Mouse (Mus musculus): ENCODE measurements around the gene Akap13. TPM values are rescaled to one million over a fixed set of nuclear protein-coding genes. Genes with fewer than 3 reads are reported as not detected.

Akap13 gene
- polyA plus RNA-seq, 1 experiment from 2014 or later = 48.5 TPM

GRCm38 (mm10) chr7:75694777-75695176 is 239.4 kb downstream of the Akap13 start:
- Histone ChIP-seq H3K27ac (no peak overlapping the region), H3K4me2 (replicated peaks) (no peak overlapping the region), H3K9me3 (no peaks in the 10 kb centered on the region), H3K9ac (no peak overlapping the region), H3K27me3 (no peaks in the 10 kb centered on the region), H3K4me3 (no peak overlapping the region), H3K36me3 (0 out of 2 replicates have a peak, but pooled peaks cover 5% of the 10 kb centered on the region), H3K4me1 (no peaks in the 10 kb centered on the region)
- 77% methylated on average over 5 of the region's 5 CpGs for WGBS
- ATAC-seq (ENCODE audit: insufficient number of reproducible peaks, insufficient read depth, low FRiP score, low TSS enrichment) = no peak

- no peak overlapping the region for H3K27ac ChIP-seq
- 91% methylated on average over 5 of the region's 5 CpGs for WGBS
- no peak for ATAC-seq (ENCODE audit: insufficient number of reproducible peaks, insufficient read depth, low FRiP score, low TSS enrichment)
Observed at GRCm38 (mm10) chr7:75699836-75700235, 244.5 kb downstream of the Akap13 start.

GRCm38 (mm10) chr7:75700771-75701345 is 245.5 kb downstream of the Akap13 start:
- Histone ChIP-seq H3K4me1 (0 out of 2 replicates have a peak, but pooled peaks cover 4% of the 10 kb centered on the region), H3K27ac (no peak overlapping the region), H3K9me3 (no peaks in the 10 kb centered on the region), H3K36me3 (peaks cover 21% of the 10 kb centered on the region), H3K4me2 (replicated peaks) (no peak overlapping the region), H3K27me3 (no peaks in the 10 kb centered on the region), H3K4me3 (no peak overlapping the region), H3K9ac (no peak overlapping the region)
- ATAC-seq (ENCODE audit: insufficient number of reproducible peaks, insufficient read depth, low FRiP score, low TSS enrichment) = no peak
- WGBS = 92% methylated on average over 10 of the region's 10 CpGs

More at GRCm38 (mm10) chr7:75699836-75700235, 244.5 kb downstream of the Akap13 start:
- no peak overlapping the region for H3K4me3 ChIP-seq
- H3K36me3 ChIP-seq = peaks cover 18% of the 10 kb centered on the region
- H3K4me2 ChIP-seq (replicated peaks) = no peak overlapping the region
- H3K27me3 ChIP-seq = no peaks in the 10 kb centered on the region
- 0 out of 2 replicates have a peak, but pooled peaks cover 4% of the 10 kb centered on the region for H3K4me1 ChIP-seq
- H3K9ac ChIP-seq = no peak overlapping the region
- no peaks in the 10 kb centered on the region for H3K9me3 ChIP-seq

- ATAC-seq (ENCODE audit: insufficient number of reproducible peaks, insufficient read depth, low FRiP score, low TSS enrichment) = no peak
- peaks cover 27% of the 10 kb centered on the region for H3K36me3 ChIP-seq
- 78% methylated on average over 7 of the region's 7 CpGs for WGBS
Observed at GRCm38 (mm10) chr7:75701761-75702160, 246.4 kb downstream of the Akap13 start.

GRCm38 (mm10) chr7:75702368-75702767 is 247.0 kb downstream of the Akap13 start:
- Histone ChIP-seq H3K36me3 (peaks cover 26% of the 10 kb centered on the region), H3K27ac (no peak overlapping the region), H3K4me3 (no peak overlapping the region), H3K9me3 (no peaks in the 10 kb centered on the region), H3K9ac (no peak overlapping the region), H3K4me1 (0 out of 2 replicates have a peak, but pooled peaks cover 4% of the 10 kb centered on the region), H3K27me3 (no peaks in the 10 kb centered on the region), H3K4me2 (replicated peaks) (no peak overlapping the region)
- WGBS = 92% methylated on average over 3 of the region's 3 CpGs
- no peak for ATAC-seq (ENCODE audit: insufficient number of reproducible peaks, insufficient read depth, low FRiP score, low TSS enrichment)

More at GRCm38 (mm10) chr7:75701761-75702160, 246.4 kb downstream of the Akap13 start:
- no peak overlapping the region for H3K9ac ChIP-seq
- H3K9me3 ChIP-seq = no peaks in the 10 kb centered on the region
- no peaks in the 10 kb centered on the region for H3K27me3 ChIP-seq
- no peak overlapping the region for H3K4me2 ChIP-seq (replicated peaks)
- H3K4me3 ChIP-seq = no peak overlapping the region
- H3K4me1 ChIP-seq = 0 out of 2 replicates have a peak, but pooled peaks cover 4% of the 10 kb centered on the region
- H3K27ac ChIP-seq = no peak overlapping the region

- Histone ChIP-seq H3K36me3 (peaks cover 25% of the 10 kb centered on the region), H3K4me3 (no peak overlapping the region), H3K9ac (no peak overlapping the region), H3K27ac (no peak overlapping the region), H3K4me2 (replicated peaks) (no peak overlapping the region), H3K4me1 (0 out of 2 replicates have a peak, but pooled peaks cover 4% of the 10 kb centered on the region), H3K27me3 (no peaks in the 10 kb centered on the region), H3K9me3 (no peaks in the 10 kb centered on the region)
- WGBS = 85% methylated on average over 3 of the region's 3 CpGs
- no peak for ATAC-seq (ENCODE audit: insufficient number of reproducible peaks, insufficient read depth, low FRiP score, low TSS enrichment)
Observed at GRCm38 (mm10) chr7:75702966-75703645, 247.8 kb downstream of the Akap13 start.

- H3K4me2 ChIP-seq (replicated peaks) = no peak overlapping the region
- H3K4me1 ChIP-seq = 0 out of 2 replicates have a peak, but pooled peaks cover 4% of the 10 kb centered on the region
- H3K27me3 ChIP-seq = no peaks in the 10 kb centered on the region
- 86% methylated on average over 6 of the region's 6 CpGs for WGBS
- peaks cover 35% of the 10 kb centered on the region for H3K36me3 ChIP-seq
- no peaks in the 10 kb centered on the region for H3K9me3 ChIP-seq
- no peak overlapping the region for H3K4me3 ChIP-seq
- no peak overlapping the region for H3K9ac ChIP-seq
- no peak overlapping the region for H3K27ac ChIP-seq
- no peak for ATAC-seq (ENCODE audit: insufficient number of reproducible peaks, insufficient read depth, low FRiP score, low TSS enrichment)
Observed at GRCm38 (mm10) chr7:75704862-75705261, 249.5 kb downstream of the Akap13 start.

- 91% methylated on average over 4 of the region's 4 CpGs for WGBS
- peaks cover 25% of the 10 kb centered on the region for H3K36me3 ChIP-seq
Observed at GRCm38 (mm10) chr7:75709936-75710335, 254.6 kb downstream of the Akap13 start.

GRCm38 (mm10) chr7:75710920-75711319 is 255.6 kb downstream of the Akap13 start:
- Histone ChIP-seq H3K9me3 (no peaks in the 10 kb centered on the region), H3K36me3 (peaks cover 23% of the 10 kb centered on the region), H3K9ac (no peak overlapping the region), H3K4me3 (no peak overlapping the region), H3K27me3 (no peaks in the 10 kb centered on the region), H3K4me2 (replicated peaks) (no peak overlapping the region), H3K27ac (no peak overlapping the region), H3K4me1 (no peaks in the 10 kb centered on the region)
- ATAC-seq (ENCODE audit: insufficient number of reproducible peaks, insufficient read depth, low FRiP score, low TSS enrichment) = no peak
- 90% methylated on average over 6 of the region's 6 CpGs for WGBS

More at GRCm38 (mm10) chr7:75709936-75710335, 254.6 kb downstream of the Akap13 start:
- no peak for ATAC-seq (ENCODE audit: insufficient number of reproducible peaks, insufficient read depth, low FRiP score, low TSS enrichment)
- H3K27me3 ChIP-seq = no peaks in the 10 kb centered on the region
- no peaks in the 10 kb centered on the region for H3K4me1 ChIP-seq
- H3K4me3 ChIP-seq = no peak overlapping the region
- H3K9ac ChIP-seq = no peak overlapping the region
- H3K27ac ChIP-seq = no peak overlapping the region
- H3K9me3 ChIP-seq = no peaks in the 10 kb centered on the region
- no peak overlapping the region for H3K4me2 ChIP-seq (replicated peaks)

- H3K9ac ChIP-seq = no peak overlapping the region
- H3K9me3 ChIP-seq = no peaks in the 10 kb centered on the region
- H3K27me3 ChIP-seq = no peaks in the 10 kb centered on the region
- ATAC-seq (ENCODE audit: insufficient number of reproducible peaks, insufficient read depth, low FRiP score, low TSS enrichment) = no peak
- H3K4me3 ChIP-seq = no peak overlapping the region
- peaks cover 17% of the 10 kb centered on the region; the same call in 1 of the 2 replicates for H3K36me3 ChIP-seq
- H3K27ac ChIP-seq = no peak overlapping the region
- H3K4me2 ChIP-seq (replicated peaks) = no peak overlapping the region
- 91% methylated on average over 2 of the region's 2 CpGs for WGBS
- no peaks in the 10 kb centered on the region for H3K4me1 ChIP-seq
Observed at GRCm38 (mm10) chr7:75711436-75711835, 256.1 kb downstream of the Akap13 start.

- ATAC-seq (ENCODE audit: insufficient number of reproducible peaks, insufficient read depth, low FRiP score, low TSS enrichment) = no peak
- Histone ChIP-seq H3K4me2 (replicated peaks) (no peak overlapping the region), H3K4me1 (no peaks in the 10 kb centered on the region), H3K27me3 (no peaks in the 10 kb centered on the region), H3K9ac (no peak overlapping the region), H3K4me3 (no peak overlapping the region), H3K9me3 (no peaks in the 10 kb centered on the region), H3K36me3 (peaks cover 17% of the 10 kb centered on the region; the same call in 1 of the 2 replicates), H3K27ac (no peak overlapping the region)
- 70% methylated on average over 2 of the region's 2 CpGs for WGBS
Observed at GRCm38 (mm10) chr7:75712808-75713207, 257.5 kb downstream of the Akap13 start.

GRCm38 (mm10) chr7:75713959-75714358 is 258.6 kb downstream of the Akap13 start:
- Histone ChIP-seq H3K27me3 (no peaks in the 10 kb centered on the region), H3K4me1 (no peaks in the 10 kb centered on the region), H3K27ac (no peak overlapping the region), H3K9me3 (no peaks in the 10 kb centered on the region), H3K4me3 (no peak overlapping the region), H3K9ac (no peak overlapping the region), H3K36me3 (0 out of 2 replicates have a peak, but pooled peaks cover 9% of the 10 kb centered on the region), H3K4me2 (replicated peaks) (no peak overlapping the region)
- WGBS = 92% methylated on average over 5 of the region's 5 CpGs
- ATAC-seq (ENCODE audit: insufficient number of reproducible peaks, insufficient read depth, low FRiP score, low TSS enrichment) = no peak

Measured in embryonic facial prominence, embryonic 12.5 days (tissue).